Mouse (Mus musculus): Measurements from ENCODE around the gene C1qtnf7. TPM values are rescaled to one million over a fixed set of nuclear protein-coding genes. Genes with fewer than 3 reads are reported as not detected.

Gene C1qtnf7
- polyA plus RNA-seq, 2 experiments, result 0.37 to 0.53 TPM

GRCm38 (mm10) chr5:43647098-43647774 is 131.9 kb downstream of the C1qtnf7 start:
- Histone ChIP-seq H3K4me3 (ENCODE audit: insufficient read depth in 1 of 2, low read depth in 2 of 2, low read length in 2 of 2) (no peak overlapping the region), H3K9ac (replicated peaks) (no peak overlapping the region), H3K4me2 (ENCODE audit: low read depth) (no peak overlapping the region), H3K36me3 (replicated peaks; ENCODE audit: control insufficient read depth, insufficient read depth, low read depth) (no peaks in the 10 kb centered on the region), H3K9me3 (ENCODE audit: control insufficient read depth, low read length) (no peaks in the 10 kb centered on the region), H3K27ac (no peak overlapping the region), H3K27me3 (ENCODE audit: control insufficient read depth, insufficient read depth, low read length) (no peaks in the 10 kb centered on the region), H3K4me1 (replicated peaks; ENCODE audit: control insufficient read depth in 2 of 2, insufficient read depth in 2 of 2, low read length in 1 of 2) (no peaks in the 10 kb centered on the region)
- 57% methylated on average over 12 of the region's 12 CpGs for WGBS (ENCODE audit: insufficient replicate concordance)
- TF ChIP-seq EP300 (IDR thresholded peaks at IDR 0.05; ENCODE audit: low read depth) (no peak), CTCF (IDR thresholded peaks at IDR 0.05; ENCODE audit: low read depth) (no peak)
- ATAC-seq (ENCODE audit: insufficient read depth) (no peak), DNase-seq (ENCODE audit: low read depth in 3 of 3, low spot score in 3 of 3) (no peak)

DNA sequence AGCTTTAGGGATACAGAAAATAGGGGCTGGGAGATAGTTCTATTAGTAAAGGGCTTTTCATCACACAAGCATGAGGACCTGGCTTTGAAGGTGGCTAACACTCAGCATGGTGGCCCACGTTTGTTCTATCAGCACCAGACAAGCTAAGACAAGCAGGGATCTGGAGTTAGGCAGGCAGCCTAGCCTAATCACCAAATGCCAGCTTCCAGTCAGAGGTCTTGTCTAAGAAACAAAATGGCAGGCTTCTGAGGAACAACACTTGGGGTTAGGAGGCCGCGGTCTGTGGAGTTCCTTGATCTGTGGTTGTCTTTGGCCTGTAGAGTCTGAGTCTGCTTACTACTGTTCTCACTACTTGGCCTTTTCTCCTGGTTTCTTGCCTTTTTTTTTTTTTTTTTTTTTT is 146.2 kb downstream of the C1qtnf7 start:
- H3K9ac ChIP-seq (replicated peaks), result no peak overlapping the region
- ATAC-seq (ENCODE audit: insufficient read depth) (no peak), DNase-seq (ENCODE audit: low read depth in 3 of 3, low spot score in 3 of 3) (no peak)
- peaks cover 0 to 4% of the 10 kb centered on the region in 2 experiments; a peak in 2 of 4 replicates for H3K4me1 ChIP-seq (replicated peaks; ENCODE audit: control insufficient read depth in 2 of 2, insufficient read depth in 2 of 2, low read length in 1 of 2)
- H3K4me3 ChIP-seq (ENCODE audit: insufficient read depth in 1 of 2, low read depth in 2 of 2, low read length in 2 of 2), result no peak overlapping the region
- no peaks in the 10 kb centered on the region for H3K9me3 ChIP-seq (ENCODE audit: control insufficient read depth, low read length)
- no peak overlapping the region for H3K4me2 ChIP-seq (ENCODE audit: low read depth)
- no peaks in the 10 kb centered on the region for H3K36me3 ChIP-seq (replicated peaks; ENCODE audit: control insufficient read depth, insufficient read depth, low read depth)
- no peaks in the 10 kb centered on the region for H3K27me3 ChIP-seq (ENCODE audit: control insufficient read depth, insufficient read depth, low read length)
- 68% methylated on average over 3 of the region's 3 CpGs for WGBS (ENCODE audit: insufficient replicate concordance)
- TF ChIP-seq EP300 (IDR thresholded peaks at IDR 0.05; ENCODE audit: low read depth) (no peak), CTCF (IDR thresholded peaks at IDR 0.05; ENCODE audit: low read depth) (no peak)
- H3K27ac ChIP-seq, result no peak overlapping the region

- H3K4me2 ChIP-seq (ENCODE audit: low read depth), result peak within 1 kb of the TSS; percentile 45
- WGBS (ENCODE audit: insufficient replicate concordance), result 14% methylated on average over 19 of the region's 19 CpGs
- DNase-seq (ENCODE audit: low read depth in 3 of 3, low spot score in 3 of 3) (peak in 1 of 3 experiments; percentile 9), ATAC-seq (ENCODE audit: insufficient read depth) (0 out of 2 replicates have a peak, but pooled peaks have one; percentile 18)
- H3K4me3 ChIP-seq (ENCODE audit: insufficient read depth in 1 of 2, low read depth in 2 of 2, low read length in 2 of 2), result peak within 1 kb of the TSS; percentile 37 to 63
- TF ChIP-seq EP300 (IDR thresholded peaks at IDR 0.05; ENCODE audit: low read depth), result no peak
- TF ChIP-seq CTCF (IDR thresholded peaks at IDR 0.05; ENCODE audit: low read depth), result no peak
- H3K27me3 ChIP-seq (ENCODE audit: control insufficient read depth, insufficient read depth, low read length), result no peaks in the 10 kb centered on the region
- no peaks in the 10 kb centered on the region for H3K36me3 ChIP-seq (replicated peaks; ENCODE audit: control insufficient read depth, insufficient read depth, low read depth)
- no peak within 1 kb of the TSS for H3K27ac ChIP-seq
- no peaks in the 10 kb centered on the region for H3K9me3 ChIP-seq (ENCODE audit: control insufficient read depth, low read length)
- H3K4me1 ChIP-seq (replicated peaks; ENCODE audit: control insufficient read depth in 2 of 2, insufficient read depth in 2 of 2, low read length in 1 of 2), result peaks cover 0 to 4% of the 10 kb centered on the region in 2 experiments; a peak in 2 of 4 replicates
- H3K9ac ChIP-seq (replicated peaks), result no peak within 1 kb of the TSS; the same call in 1 of the 2 replicates
Measured at GRCm38 (mm10) chr5:43661997-43662961, 146.9 kb downstream of the C1qtnf7 start, which contains the start of gene Cc2d2a. Cc2d2a (plus strand) TSS chr5:43662346.

- no peak overlapping the region for H3K4me3 ChIP-seq (ENCODE audit: insufficient read depth in 1 of 2, low read depth in 2 of 2, low read length in 2 of 2)
Measured at GRCm38 (mm10) chr5:43663531-43663930, 148.2 kb downstream of the C1qtnf7 start.

More at GRCm38 (mm10) chr5:43663531-43663930, 148.2 kb downstream of the C1qtnf7 start:
- 52% methylated on average over 6 of the region's 6 CpGs for whole genome bisulfite sequencing (ENCODE audit: insufficient replicate concordance)
- Histone ChIP-seq H3K4me1 (replicated peaks; ENCODE audit: control insufficient read depth in 2 of 2, insufficient read depth in 2 of 2, low read length in 1 of 2) (peaks cover 0 to 4% of the 10 kb centered on the region in 2 experiments; a peak in 2 of 4 replicates), H3K9ac (replicated peaks) (no peak overlapping the region), H3K27ac (no peak overlapping the region), H3K36me3 (replicated peaks; ENCODE audit: control insufficient read depth, insufficient read depth, low read depth) (no peaks in the 10 kb centered on the region), H3K27me3 (ENCODE audit: control insufficient read depth, insufficient read depth, low read length) (no peaks in the 10 kb centered on the region), H3K9me3 (ENCODE audit: control insufficient read depth, low read length) (no peaks in the 10 kb centered on the region), H3K4me2 (ENCODE audit: low read depth) (peak overlapping the region; percentile 15; the same call in 1 of the 2 replicates)
- DNase-seq (ENCODE audit: low read depth in 3 of 3, low spot score in 3 of 3), result no peak
- no peak for TF ChIP-seq EP300 (IDR thresholded peaks at IDR 0.05; ENCODE audit: low read depth)
- no peak for TF ChIP-seq CTCF (IDR thresholded peaks at IDR 0.05; ENCODE audit: low read depth)
- ATAC-seq (ENCODE audit: insufficient read depth), result no peak
